Mouse (Mus musculus): ENCODE measurements around the gene Zfp93.

The Zfp93 gene

DNA sequence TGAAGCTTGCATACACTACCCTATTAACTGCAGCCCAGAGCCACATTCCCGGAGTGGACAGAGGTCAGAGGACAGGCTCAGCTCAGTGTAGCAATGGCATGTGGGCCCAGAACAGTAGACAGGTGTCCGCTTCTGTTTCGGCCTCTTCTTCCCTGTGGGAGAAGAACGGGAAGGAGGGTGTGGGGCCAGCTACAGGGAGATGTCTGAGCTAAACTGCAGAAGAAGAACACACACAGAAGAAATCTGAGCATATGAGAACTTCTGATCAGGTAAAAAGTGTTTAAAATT lies 10.6 kb downstream of the Zfp93 start:
- ChIA-PET CTCF (interaction anchor here in 2 of 4 experiments (1.2 to 1.3 kb wide), 2 partner anchors 27 to 55 kb away, joined by 3 read pairs; partner anchors contain the start of gene Zfp108 (in 1 of the 2)), POLR2A (interaction anchor here in 2 of 4 experiments (0.5 to 2.6 kb wide), 6 partner anchors 12 to 119 kb away, joined by 3 to 10 read pairs (median 5); partner anchors contain the start of genes Smg9 (in 1 of the 2) and Zfp61 (in 1 of the 2))

DNA sequence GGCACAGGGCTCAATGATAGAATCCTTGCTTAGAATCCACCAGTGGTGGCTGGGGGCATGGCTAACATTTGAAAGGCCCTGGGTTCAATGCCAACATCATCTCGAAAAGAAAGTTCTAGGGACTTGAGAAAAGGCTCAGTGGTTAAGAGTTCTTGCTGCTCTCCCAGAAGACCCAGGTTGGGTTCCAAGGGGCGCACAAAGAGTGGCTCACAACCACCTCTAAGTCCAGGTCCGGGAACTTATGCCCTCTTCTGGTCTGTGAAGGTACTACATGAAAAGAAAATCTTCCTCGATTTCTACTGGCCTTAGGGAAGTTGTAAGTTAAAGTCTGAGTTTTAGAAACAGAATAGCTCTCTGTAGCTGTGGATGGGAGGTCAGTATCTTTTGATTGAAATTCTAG lies 15.9 kb downstream of the Zfp93 start:
- ChIA-PET CTCF (interaction anchor here in 2 of 4 experiments (1.3 to 2.2 kb wide), 2 partner anchors 13 to 133 kb away, joined by 5 to 20 read pairs; no protein-coding TSS in a partner anchor), POLR2A (no interaction called here)

DNA sequence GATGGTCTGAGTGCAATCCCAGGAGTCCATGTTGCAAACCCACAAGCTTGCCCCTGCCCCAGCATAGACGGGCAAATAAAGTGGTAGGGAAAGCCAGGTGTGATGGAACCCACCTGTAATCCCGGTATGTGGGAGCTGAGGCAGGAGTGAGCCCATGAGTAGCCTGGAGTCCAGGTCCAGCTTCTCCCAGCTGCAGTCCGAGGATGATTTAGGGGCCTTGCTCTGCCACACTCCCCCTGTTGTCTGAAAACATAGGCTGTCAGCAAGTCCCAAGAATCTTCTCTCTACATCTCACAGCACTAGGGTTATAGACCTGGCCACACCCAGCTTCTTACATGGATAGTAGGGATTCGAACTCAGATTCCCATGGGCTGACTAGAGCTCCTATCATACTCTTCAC lies 16.7 kb downstream of the Zfp93 start:
- ChIA-PET POLR2A (interaction anchor here in 2 of 4 experiments (1.1 to 1.3 kb wide), 2 partner anchors 33 to 153 kb away, joined by 3 read pairs; partner anchors contain the start of genes Zfp108 (in 1 of the 2) and Zfp235 (in 1 of the 2)), CTCF (interaction anchor here in 2 of 4 experiments (0.6 to 2.2 kb wide), 7 partner anchors 9 to 891 kb away, joined by 3 to 20 read pairs (median 5); no protein-coding TSS in a partner anchor)

DNA sequence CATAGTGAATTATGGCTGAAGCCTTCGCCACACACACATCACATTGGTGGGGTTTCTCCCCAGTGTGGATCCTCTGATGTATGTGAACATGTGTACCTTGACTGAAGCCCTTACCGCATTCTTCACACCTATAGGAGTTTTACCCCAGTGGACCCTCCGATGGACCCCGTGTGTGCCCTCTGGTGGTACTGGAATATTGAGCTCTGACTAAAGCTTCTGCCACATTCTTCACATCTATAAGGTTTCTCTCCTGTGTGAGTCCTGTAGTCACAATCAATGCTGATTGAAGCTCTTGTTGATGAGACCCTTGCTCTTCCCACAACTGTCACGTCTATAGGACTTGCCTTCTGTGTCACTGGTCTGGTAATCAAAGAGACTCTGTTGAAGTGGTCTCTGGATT lies 17.4 kb downstream of the Zfp93 start:
- ChIA-PET CTCF (interaction anchor here (0.6 to 2.2 kb wide), 31 partner anchors 8 to 201 kb away, joined by 3 to 20 read pairs (median 4); partner anchors contain the start of genes Zfp108 (in 3 of the 4), Zfp61 (in 2 of the 4), Smg9 (in 1 of the 4) and Zfp235 (in 1 of the 4)), POLR2A (interaction anchor here in 3 of 4 experiments (0.6 to 1.3 kb wide), 10 partner anchors 12 to 154 kb away, joined by 3 to 5 read pairs (median 4); partner anchors contain the start of genes Zfp108 (in 1 of the 3), Zfp114 (in 1 of the 3) and Zfp235 (in 1 of the 3))

DNA sequence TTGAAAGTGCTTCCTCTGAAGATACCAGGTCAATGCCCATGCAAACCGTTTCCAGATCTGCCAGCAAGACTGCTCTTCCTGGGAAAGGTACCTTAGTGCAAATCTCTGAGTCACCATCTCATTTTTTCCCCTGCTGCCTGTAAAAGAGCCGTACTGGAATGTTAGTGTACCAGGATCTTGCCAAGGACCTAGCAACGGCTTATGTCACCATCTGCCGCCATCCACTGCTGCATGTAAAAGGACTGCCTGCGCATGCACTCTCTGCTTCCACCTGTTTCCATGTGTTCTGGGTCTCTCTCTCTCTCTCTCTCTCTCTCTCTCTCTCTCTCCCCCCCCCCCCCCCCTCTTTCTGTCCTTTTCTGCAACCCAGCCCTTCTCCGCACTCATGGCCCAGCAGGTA lies 18.3 kb downstream of the Zfp93 start:
- CTCF ChIA-PET, result interaction anchor here in 1 of 4 experiments (1.2 to 1.3 kb wide), 3 partner anchors 28 to 171 kb away, joined by 3 to 4 read pairs (median 3); no protein-coding TSS in a partner anchor
- POLR2A ChIA-PET, result interaction anchor here in 2 of 4 experiments (0.9 to 1.2 kb wide), 2 partner anchors 11 to 21 kb away, joined by 4 to 5 read pairs; no protein-coding TSS in a partner anchor

DNA sequence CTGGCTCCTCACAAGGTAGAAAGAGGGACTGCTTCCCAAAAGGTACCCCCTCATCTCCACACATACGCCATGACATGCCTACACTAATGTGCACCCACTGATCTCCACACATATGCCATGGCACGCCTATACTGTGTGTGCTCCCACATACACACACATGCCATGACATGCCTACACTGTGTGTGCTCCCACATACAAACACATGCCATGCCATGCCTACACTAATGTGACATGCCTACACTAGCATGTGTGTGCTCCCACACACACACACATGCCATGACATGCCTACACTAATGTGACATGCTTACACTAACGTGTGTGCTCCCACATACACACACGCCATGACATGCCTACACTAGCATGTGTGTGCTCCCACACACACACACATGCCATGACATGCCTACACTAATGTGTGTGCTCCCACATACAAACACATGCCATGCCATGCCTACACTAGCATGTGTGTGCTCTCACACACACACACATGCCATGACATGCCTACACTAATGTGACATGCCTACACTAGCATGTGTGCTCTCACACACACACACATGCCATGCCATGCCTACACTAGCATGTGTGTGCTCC lies 20.0 kb downstream of the Zfp93 start:
- ChIA-PET POLR2A (interaction anchor here in 2 of 4 experiments (0.6 to 0.9 kb wide), 3 partner anchors 9 to 501 kb away, joined by 3 read pairs; no protein-coding TSS in a partner anchor), CTCF (interaction anchor here in 2 of 4 experiments (0.6 to 0.8 kb wide), 3 partner anchors 9 to 652 kb away, joined by 3 to 4 read pairs (median 3); no protein-coding TSS in a partner anchor)

DNA sequence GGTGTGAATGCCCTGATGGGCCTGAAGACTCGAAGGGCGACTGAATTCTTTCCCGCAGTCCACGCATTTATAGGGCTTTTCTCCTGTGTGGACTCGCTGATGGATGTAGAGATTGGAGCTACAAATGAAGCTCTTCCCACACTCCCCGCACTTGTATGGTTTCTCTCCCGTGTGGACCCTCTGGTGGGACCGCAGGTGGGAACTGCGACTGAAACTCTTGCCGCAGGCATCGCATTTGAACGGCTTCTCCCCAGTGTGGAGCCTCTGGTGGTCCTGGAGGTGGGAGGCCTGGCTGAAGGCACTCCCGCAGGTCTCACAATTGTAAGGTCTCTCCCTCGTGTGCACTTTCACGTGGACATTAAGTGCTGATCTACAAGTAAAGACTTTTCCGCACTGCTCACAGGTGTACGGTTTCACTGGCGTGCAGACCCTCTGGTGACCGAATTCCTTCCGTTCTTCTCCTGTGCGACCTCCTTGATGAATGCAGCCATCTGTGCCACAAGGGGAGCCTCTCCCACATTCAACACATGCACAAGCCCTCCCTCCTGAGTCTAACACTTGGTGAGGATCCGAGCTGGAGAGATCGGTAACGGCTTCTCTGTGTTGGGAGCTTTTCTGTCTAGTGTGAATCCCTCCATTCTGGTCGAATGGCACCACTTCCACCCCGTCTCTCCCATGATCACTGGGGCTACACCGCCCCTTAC lies 21.3 kb downstream of the Zfp93 start:
- CTCF ChIA-PET, result interaction anchor here in 3 of 4 experiments (0.6 to 1.3 kb wide), 4 partner anchors 24 to 167 kb away, joined by 3 to 7 read pairs (median 4); no protein-coding TSS in a partner anchor
- POLR2A ChIA-PET, result interaction anchor here in 3 of 4 experiments (0.5 to 1.3 kb wide), 3 partner anchors 21 to 82 kb away, joined by 3 read pairs; partner anchors contain the start of gene Zfp93 (in 1 of the 3)

DNA sequence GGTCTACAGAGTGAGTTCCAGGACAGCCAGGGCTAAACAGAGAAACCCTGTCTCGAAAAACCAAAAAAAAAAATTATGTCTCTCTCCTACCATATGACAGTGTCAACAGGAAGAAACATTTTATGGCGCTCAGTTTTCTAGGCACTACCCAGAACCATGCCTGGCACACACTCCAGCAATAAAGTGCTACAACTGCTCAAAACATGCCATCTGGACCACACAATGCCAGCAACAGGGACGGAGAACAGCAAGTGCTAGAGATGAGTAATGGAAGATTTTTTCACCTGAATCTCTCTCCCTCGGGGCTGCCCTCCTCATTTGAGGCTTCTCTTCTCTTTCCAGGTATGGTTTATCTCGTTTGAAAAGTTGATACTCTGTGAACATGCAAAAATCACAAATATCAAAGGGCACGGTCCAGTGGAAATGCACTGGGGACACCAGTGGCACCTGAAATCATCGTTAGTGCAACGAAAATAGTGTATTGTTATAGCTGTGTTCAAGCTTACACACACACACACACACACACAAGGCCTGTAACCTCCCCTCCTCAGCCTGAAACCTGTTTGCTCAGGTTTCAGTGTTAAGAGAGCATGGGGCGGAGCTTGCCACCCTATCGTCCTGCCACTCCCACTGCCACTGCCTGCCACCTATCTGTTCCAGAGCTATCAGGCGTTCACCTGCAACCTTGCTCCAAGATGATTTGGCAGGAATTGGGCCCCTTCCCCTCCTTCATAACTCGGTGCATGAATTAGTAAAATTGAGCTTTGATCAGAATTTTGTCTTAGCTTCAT lies 23.0 kb downstream of the Zfp93 start:
- ChIA-PET CTCF (no interaction called here), POLR2A (no interaction called here)

DNA sequence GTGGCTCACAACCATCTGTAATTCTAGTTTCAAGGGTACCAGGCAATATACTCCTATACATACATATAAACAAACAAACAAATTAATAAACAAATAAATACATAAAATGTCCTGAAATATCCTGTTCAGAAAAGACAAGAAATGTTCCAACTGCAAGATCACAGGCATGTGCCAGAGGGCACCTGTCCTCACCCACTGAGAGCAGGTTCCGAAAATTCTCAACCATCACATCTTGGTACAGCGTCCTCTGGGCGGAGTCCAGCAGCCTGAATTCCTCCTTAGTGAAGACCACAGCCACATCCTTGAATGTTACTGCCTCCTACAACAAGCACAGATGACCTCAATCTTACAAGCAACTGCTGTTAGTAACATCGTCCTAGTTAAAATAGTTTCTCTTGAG lies 24.5 kb downstream of the Zfp93 start:
- POLR2A ChIA-PET, result no interaction called here
- CTCF ChIA-PET, result no interaction called here

DNA sequence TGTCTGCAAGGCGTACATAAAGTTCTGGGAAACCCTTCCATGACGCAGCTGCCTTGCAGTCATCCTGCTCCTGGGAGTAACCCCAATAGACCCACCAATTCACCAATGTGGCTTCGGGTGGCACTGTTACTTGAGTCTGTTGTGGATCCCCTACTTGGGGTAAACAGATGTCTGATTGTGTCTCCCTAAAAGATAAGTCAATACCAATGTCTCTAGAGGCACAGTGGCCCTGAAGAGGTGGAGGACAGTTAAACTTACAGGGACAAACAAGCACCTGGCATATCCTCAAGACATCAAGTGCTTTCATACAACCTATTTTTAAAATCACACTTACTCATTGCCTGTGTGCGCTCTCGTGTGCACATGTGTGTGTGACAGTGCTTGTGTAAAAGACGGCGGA lies 25.2 kb downstream of the Zfp93 start:
- POLR2A ChIA-PET, result no interaction called here

DNA sequence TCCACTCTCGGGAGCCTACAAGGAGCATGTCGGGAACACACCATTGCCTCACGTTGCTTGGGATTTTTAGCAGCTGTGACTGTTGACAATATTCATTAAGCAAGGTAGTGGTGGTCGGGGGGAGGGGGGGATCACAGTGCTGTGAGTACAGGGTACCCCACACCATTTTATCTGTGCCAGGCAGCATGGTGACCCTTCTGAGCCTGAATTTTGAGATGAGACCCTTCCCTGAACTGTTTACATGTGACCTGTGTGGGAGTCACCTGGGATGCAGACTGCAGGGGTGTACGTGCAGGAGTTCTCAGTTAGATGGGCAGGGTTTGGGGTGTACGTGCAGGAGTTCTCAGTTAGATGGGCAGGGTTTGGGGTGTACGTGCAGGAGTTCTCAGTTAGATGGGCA lies 26.2 kb downstream of the Zfp93 start:
- ChIA-PET CTCF (interaction anchor here in 2 of 4 experiments (0.7 to 1.5 kb wide), 2 partner anchors 9 to 202 kb away, joined by 4 to 6 read pairs; no protein-coding TSS in a partner anchor), POLR2A (interaction anchor here in 1 of 4 experiments (0.7 kb wide), 1 partner anchor 78 kb away, joined by 3 read pairs; no protein-coding TSS in a partner anchor)

More for the DNA sequence above, 25.2 kb downstream of the Zfp93 start:
- CTCF ChIA-PET, result interaction anchor here in 1 of 4 experiments (1.5 kb wide), 1 partner anchor 8 kb away, joined by 6 read pairs; no protein-coding TSS in a partner anchor

DNA sequence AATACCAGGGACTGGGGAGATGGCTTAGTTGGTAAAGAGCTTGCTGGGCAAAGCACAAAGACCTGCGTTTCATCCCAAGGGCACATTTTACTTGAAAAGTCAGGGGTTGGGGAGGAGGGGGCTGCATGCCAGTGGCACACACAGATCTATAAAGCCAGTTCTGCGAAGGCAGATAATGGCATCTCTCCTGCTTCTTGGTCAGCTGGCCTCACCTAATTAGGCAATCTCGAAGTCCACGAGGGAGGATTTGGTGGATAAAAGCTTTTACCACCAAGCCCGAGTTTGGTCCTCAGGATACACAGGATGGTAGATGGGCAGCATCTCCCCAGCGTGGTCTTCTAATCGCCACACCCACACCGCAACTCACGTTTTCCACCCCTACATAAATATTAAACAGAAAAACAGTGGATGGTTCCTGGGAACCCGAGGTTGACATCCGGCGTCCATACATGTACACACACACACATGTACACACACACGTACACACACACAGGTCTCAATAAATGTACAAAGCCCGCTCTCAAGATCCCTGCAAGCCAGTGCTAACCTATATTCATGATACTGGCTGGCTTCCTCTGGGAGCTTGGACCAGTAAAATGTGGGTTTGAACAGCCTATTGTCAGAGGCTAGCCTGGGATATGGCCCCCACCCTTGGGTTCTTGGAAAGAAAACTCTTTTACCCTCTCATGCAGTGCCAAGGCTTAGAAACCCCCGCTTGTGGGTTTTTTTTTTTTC lies 27.3 kb downstream of the Zfp93 start:
- CTCF ChIA-PET, result interaction anchor here in 1 of 4 experiments (0.5 kb wide), 1 partner anchor 41 kb away, joined by 4 read pairs; no protein-coding TSS in a partner anchor
- POLR2A ChIA-PET, result interaction anchor here in 1 of 4 experiments (0.7 to 1.3 kb wide), 3 partner anchors 15 to 229 kb away, joined by 3 to 6 read pairs (median 5); no protein-coding TSS in a partner anchor

DNA sequence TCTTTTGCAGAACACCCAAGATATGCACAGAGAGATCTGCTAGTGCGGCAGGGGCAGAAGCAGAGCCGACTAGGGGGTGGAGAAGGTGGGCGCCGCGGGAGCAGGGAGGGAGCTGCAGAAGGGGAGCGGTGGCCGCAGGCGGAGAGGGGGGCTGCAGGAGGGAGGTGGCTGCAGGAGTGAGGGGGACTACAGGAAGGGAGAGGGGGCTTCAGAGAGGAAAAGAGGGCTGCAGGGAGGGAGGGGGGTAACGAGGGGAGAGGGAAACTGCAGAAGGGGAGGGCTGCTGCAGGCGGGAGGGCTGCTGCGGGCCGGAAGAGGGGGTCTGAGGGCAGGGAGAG lies 28.4 kb downstream of the Zfp93 start:
- ChIA-PET POLR2A (interaction anchor here (0.7 to 1.9 kb wide), 18 partner anchors 9 to 301 kb away, joined by 3 to 10 read pairs (median 6); partner anchors contain the start of genes Smg9 (in 2 of the 4), Zfp111 (in 1 of the 4), Zfp180 (in 1 of the 4) and Zfp94 (in 1 of the 4)), CTCF (interaction anchor here in 3 of 4 experiments (0.6 to 1.9 kb wide), 9 partner anchors 9 to 676 kb away, joined by 3 to 20 read pairs (median 4); partner anchors contain the start of gene Zfp108 (in 1 of the 3))

DNA sequence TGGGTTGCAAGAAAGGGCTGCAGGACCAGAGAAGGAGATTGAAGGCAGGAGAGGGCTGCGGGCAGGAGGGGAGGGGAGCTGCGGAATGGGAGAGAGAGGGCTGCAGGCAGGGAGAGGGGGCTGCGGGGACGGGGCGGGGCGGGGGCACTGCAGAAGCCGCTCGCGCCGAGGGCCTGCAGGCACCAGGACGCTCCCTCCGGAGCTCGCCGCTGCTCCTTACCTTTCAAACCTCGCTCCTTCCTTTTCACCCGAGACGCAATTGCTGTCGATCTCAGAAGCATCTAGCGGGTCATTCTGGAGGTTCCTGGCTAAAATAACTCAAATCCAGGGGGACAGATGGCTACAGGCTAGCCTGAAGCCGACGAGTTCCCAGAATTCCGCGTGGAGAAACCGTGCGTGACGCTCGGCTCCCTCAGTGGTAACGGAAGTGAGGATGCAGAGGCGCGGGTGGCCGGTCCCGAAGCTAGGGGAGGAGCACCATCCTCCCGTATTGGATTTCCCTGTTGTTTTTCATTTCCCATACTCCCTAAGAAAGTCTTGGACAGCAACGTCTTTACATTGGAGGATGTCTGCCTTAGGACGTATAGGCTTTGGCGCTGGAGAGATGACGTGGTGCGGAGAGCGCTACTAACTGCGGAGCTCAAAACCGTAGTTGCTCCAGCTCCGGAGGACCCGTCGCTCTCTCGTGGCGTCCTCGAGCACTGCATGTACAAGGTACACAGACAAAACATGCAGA lies 28.9 kb downstream of the Zfp93 start:
- CTCF ChIA-PET, result interaction anchor here (0.6 to 1.9 kb wide), 17 partner anchors 10 to 676 kb away, joined by 3 to 20 read pairs (median 4); partner anchors contain the start of gene Zfp108 (in 1 of the 4)
- POLR2A ChIA-PET, result interaction anchor here (0.6 to 1.9 kb wide), 37 partner anchors 10 to 705 kb away, joined by 3 to 10 read pairs (median 4); partner anchors contain the start of genes Smg9 (in 2 of the 4), Zfp180 (in 2 of the 4), Zfp235 (in 2 of the 4) and Zfp108 (in 1 of the 4)

DNA sequence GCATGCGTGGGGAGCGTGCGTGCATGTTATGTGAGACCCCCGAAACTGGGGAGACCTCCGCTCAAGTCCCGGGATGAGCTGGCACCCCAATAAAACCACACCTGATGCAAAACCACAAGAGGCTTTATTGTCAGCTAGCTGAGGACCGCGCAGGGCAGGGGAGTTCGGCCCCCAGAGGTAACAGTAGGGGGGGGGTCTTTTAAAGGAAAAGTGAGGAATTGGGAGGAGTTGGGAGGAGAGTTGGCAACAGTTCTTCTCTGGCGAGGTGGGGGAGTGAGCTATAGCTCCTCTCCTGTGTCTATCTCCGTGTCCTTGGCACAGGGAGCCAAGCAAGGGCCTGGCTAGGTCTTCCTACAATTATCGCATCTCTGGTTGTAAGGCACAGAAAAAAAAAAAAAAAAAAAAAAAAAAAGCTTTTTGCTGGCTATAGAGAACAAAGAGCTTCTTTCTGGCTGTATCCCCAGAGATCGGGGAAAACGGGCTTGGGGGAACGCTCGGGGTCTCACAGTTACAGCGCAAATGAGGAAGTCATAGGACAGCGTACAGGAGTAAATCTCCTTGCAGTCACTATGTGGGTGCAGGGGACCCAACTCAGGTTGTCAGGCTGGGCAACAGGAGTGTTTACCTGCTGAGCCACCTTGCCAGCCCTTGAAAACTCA lies 29.7 kb downstream of the Zfp93 start:
- POLR2A ChIA-PET, result interaction anchor here (0.5 to 1.9 kb wide), 39 partner anchors 10 to 704 kb away, joined by 3 to 10 read pairs (median 4); partner anchors contain the start of genes Smg9 (in 2 of the 4), Zfp180 (in 2 of the 4), Zfp235 (in 2 of the 4) and Zfp108 (in 1 of the 4)
- CTCF ChIA-PET, result interaction anchor here (0.5 to 1.9 kb wide), 21 partner anchors 10 to 714 kb away, joined by 3 to 20 read pairs (median 4); partner anchors contain the start of gene Zfp108 (in 1 of the 4)
